Mouse (Mus musculus): ENCODE data around the gene Tnnt3. TPM values are rescaled to one million over a fixed set of nuclear protein-coding genes. Genes with fewer than 3 reads are reported as not detected.

Tnnt3 gene
- 5.1 and 6.0 TPM in 2 replicates for polyA plus RNA-seq (2012; ENCODE audit: insufficient read depth, insufficient read length, missing spikeins)

GRCm38 (mm10) chr7:142498575-142498974, at the start of gene Tnnt3:
Gene Tnnt3 (plus strand): TSS chr7:142498836.
- Histone ChIP-seq H3K4me1 (ENCODE audit: control insufficient read depth, insufficient read depth, low read length) (no peaks in the 10 kb centered on the region), H3K27ac (ENCODE audit: insufficient read depth, low read depth, low read length) (no peak within 1 kb of the TSS), H3K4me3 (ENCODE audit: insufficient read depth, low read length) (no peak within 1 kb of the TSS)
- TF ChIP-seq POLR2A (IDR thresholded peaks at IDR 0.05; ENCODE audit: borderline replicate concordance, low read depth, low read length): no peak
- no peak for TF ChIP-seq CTCF (IDR thresholded peaks at IDR 0.05; ENCODE audit: low read depth, low read length)

DNA sequence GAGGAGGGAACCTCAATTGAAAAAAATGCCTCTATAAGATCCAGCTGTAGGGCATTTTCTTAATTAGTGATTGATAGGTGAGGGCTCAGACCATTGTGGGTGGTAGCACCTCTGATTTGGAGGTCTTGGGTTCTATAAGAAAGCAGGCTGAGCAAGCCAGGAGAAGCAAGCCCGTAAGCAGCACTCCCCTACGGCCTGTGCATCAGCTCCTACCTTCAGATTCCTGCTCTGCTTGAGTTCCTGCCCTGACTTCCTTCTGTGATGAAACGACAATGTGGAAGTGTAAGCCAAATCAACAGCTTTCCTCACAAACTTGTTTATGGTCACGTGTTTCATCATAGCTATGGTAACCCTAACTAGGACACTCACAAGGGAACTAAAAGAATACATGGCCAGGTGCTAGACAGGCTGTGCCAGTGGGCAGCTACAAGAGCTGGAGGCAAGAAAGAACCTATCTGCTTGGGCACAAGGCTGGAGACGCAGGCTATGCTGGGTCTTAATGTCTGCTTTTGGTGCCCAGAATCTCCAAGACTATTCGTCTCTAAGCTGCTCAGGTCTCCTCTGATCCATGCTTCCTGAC, 49.5 kb upstream of the Tnnt3 start:
- Histone ChIP-seq H3K27ac (ENCODE audit: insufficient read depth, low read depth, low read length) (peak overlapping the region; percentile 43), H3K4me3 (ENCODE audit: insufficient read depth, low read length) (no peak overlapping the region), H3K4me1 (ENCODE audit: control insufficient read depth, insufficient read depth, low read length) (peaks cover 36% of the 10 kb centered on the region)
- TF ChIP-seq CTCF (IDR thresholded peaks at IDR 0.05; ENCODE audit: low read depth, low read length): no peak
- no peak for TF ChIP-seq POLR2A (IDR thresholded peaks at IDR 0.05; ENCODE audit: borderline replicate concordance, low read depth, low read length)

GRCm38 (mm10) chr7:142454706-142455105, 43.9 kb upstream of the Tnnt3 start:
- TF ChIP-seq CTCF (IDR thresholded peaks at IDR 0.05; ENCODE audit: low read depth, low read length) (no peak), POLR2A (IDR thresholded peaks at IDR 0.05; ENCODE audit: borderline replicate concordance, low read depth, low read length) (no peak)
- H3K4me3 ChIP-seq (ENCODE audit: insufficient read depth, low read length): no peak overlapping the region
- peaks cover 33% of the 10 kb centered on the region for H3K4me1 ChIP-seq (ENCODE audit: control insufficient read depth, insufficient read depth, low read length)
- H3K27ac ChIP-seq (ENCODE audit: insufficient read depth, low read depth, low read length): no peak overlapping the region

- Histone ChIP-seq H3K4me3 (ENCODE audit: insufficient read depth, low read length) (no peak overlapping the region), H3K27ac (ENCODE audit: insufficient read depth, low read depth, low read length) (no peak overlapping the region), H3K4me1 (ENCODE audit: control insufficient read depth, insufficient read depth, low read length) (peaks cover 38% of the 10 kb centered on the region)
- no peak for TF ChIP-seq CTCF (IDR thresholded peaks at IDR 0.05; ENCODE audit: low read depth, low read length)
- TF ChIP-seq POLR2A (IDR thresholded peaks at IDR 0.05; ENCODE audit: borderline replicate concordance, low read depth, low read length): no peak
These were observed 43.4 kb upstream of the Tnnt3 start for GRCm38 (mm10) chr7:142455251-142455650.

DNA sequence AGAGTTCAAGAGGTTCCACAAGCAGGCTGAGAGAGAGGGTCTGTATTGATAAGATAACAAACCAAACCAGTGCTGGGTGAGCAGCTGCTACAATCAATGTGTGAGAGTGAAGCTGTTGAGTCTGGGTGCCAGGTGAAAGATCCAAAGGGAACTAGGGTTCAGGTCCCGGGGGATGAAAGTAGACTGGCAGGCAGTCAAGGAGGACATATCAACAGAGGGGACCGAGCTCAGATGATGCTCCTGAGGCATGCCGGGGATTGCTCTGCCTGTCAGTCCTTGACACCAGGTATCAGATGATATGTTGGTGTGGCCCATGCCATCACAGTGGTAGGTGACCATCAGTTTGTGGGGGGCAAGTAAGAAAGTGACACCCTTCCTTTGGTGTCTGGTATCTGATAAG, 41.8 kb upstream of the Tnnt3 start:
- no peak for TF ChIP-seq CTCF (IDR thresholded peaks at IDR 0.05; ENCODE audit: low read depth, low read length)
- no peak for TF ChIP-seq POLR2A (IDR thresholded peaks at IDR 0.05; ENCODE audit: borderline replicate concordance, low read depth, low read length)
- Histone ChIP-seq H3K4me3 (ENCODE audit: insufficient read depth, low read length) (no peak overlapping the region), H3K27ac (ENCODE audit: insufficient read depth, low read depth, low read length) (peak overlapping the region; percentile 78), H3K4me1 (ENCODE audit: control insufficient read depth, insufficient read depth, low read length) (peaks cover 49% of the 10 kb centered on the region)

DNA sequence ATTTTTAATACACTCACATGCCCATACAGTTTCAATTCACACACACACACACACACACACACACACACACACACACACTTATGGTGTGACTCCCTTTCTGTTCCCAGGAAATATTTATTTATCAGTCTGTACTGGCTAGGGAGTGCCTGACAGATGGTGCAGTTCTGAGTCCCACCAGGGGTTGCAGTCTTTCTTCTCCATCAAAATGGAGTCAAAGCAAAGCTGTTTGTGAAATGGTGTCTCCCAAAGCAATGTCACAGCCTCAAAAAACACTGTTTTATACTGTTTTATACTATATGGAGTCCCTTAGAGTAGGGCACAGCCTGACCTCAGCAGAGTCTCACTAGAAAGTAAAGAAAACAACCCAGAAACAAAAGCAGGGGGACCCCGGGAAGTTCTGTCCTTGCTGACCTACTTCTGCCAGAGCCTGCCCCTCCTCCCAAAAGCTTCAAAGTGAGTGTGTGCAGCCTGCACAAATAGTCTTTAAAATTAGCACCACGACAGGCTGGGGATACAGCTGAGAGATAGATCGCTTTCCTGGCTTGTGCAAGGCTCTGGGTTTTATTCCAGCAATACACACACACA, 41.3 kb upstream of the Tnnt3 start:
- Histone ChIP-seq H3K4me1 (ENCODE audit: control insufficient read depth, insufficient read depth, low read length) (peaks cover 54% of the 10 kb centered on the region), H3K27ac (ENCODE audit: insufficient read depth, low read depth, low read length) (peak overlapping the region; percentile 78)

GRCm38 (mm10) chr7:142458026-142458425, 40.6 kb upstream of the Tnnt3 start:
- peaks cover 61% of the 10 kb centered on the region for H3K4me1 ChIP-seq (ENCODE audit: control insufficient read depth, insufficient read depth, low read length)
- no peak overlapping the region for H3K4me3 ChIP-seq (ENCODE audit: insufficient read depth, low read length)
- no peak for TF ChIP-seq POLR2A (IDR thresholded peaks at IDR 0.05; ENCODE audit: borderline replicate concordance, low read depth, low read length)
- no peak for TF ChIP-seq CTCF (IDR thresholded peaks at IDR 0.05; ENCODE audit: low read depth, low read length)
- peak overlapping the region; percentile 78 for H3K27ac ChIP-seq (ENCODE audit: insufficient read depth, low read depth, low read length)

More for the DNA sequence above, 41.3 kb upstream of the Tnnt3 start:
- no peak for TF ChIP-seq CTCF (IDR thresholded peaks at IDR 0.05; ENCODE audit: low read depth, low read length)
- TF ChIP-seq POLR2A (IDR thresholded peaks at IDR 0.05; ENCODE audit: borderline replicate concordance, low read depth, low read length): no peak
- H3K4me3 ChIP-seq (ENCODE audit: insufficient read depth, low read length): no peak overlapping the region

- TF ChIP-seq CTCF (IDR thresholded peaks at IDR 0.05; ENCODE audit: low read depth, low read length) (no peak), POLR2A (IDR thresholded peaks at IDR 0.05; ENCODE audit: borderline replicate concordance, low read depth, low read length) (no peak)
- no peak overlapping the region for H3K4me3 ChIP-seq (ENCODE audit: insufficient read depth, low read length)
- peaks cover 63% of the 10 kb centered on the region for H3K4me1 ChIP-seq (ENCODE audit: control insufficient read depth, insufficient read depth, low read length)
- H3K27ac ChIP-seq (ENCODE audit: insufficient read depth, low read depth, low read length): peak overlapping the region; percentile 73
These were observed 39.8 kb upstream of the Tnnt3 start for GRCm38 (mm10) chr7:142458676-142459298.

DNA sequence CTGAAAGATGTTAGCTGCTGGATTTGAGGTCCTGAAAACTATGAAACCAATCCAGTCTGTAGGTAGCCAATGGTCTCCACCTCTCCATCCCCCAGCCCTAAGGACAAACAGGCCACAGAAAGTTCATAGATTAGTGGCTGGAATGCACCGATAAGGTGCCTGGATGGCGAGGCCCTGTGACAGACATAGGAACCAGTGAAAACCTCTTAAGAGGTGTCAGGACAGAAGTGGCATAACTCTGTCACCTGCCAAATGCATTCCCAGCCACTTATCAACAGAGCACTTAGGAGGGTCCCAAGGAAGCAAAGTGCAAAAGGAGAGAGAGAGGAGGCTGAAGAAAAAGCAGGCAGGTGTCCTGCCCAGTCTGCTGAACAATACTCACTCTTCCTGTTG, 39.3 kb upstream of the Tnnt3 start:
- H3K27ac ChIP-seq (ENCODE audit: insufficient read depth, low read depth, low read length): no peak overlapping the region
- H3K4me1 ChIP-seq (ENCODE audit: control insufficient read depth, insufficient read depth, low read length): peaks cover 63% of the 10 kb centered on the region
- no peak for TF ChIP-seq CTCF (IDR thresholded peaks at IDR 0.05; ENCODE audit: low read depth, low read length)
- TF ChIP-seq POLR2A (IDR thresholded peaks at IDR 0.05; ENCODE audit: borderline replicate concordance, low read depth, low read length): no peak
- H3K4me3 ChIP-seq (ENCODE audit: insufficient read depth, low read length): no peak overlapping the region

DNA sequence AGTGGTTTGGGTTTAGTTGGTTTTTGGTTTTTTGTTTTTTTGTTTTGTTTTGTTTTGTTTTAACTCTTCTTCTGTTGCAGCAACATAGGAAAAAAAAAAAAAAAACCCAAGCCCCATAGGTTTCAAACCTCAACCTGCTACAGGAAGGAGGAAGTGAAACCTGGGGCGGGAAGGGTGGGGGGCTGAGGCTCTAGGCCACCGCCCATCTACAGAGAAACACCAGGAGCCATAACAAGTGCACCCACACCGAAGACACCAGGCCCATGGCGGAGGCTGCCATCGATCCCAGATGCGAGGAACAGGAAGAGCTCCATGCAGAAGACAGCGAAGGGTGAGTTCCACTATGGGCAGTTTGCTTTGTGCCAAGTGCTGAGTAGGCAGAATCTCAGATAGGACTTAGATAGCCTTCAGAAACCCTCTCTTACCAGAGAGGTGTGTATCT, 38.0 kb upstream of the Tnnt3 start, which contains the start of gene Lsp1:
Gene Lsp1 (plus strand): TSS at position 174 of the 442 bp plus-strand sequence.
- peak within 1 kb of the TSS; percentile 39 for H3K4me3 ChIP-seq (ENCODE audit: insufficient read depth, low read length)
- H3K4me1 ChIP-seq (ENCODE audit: control insufficient read depth, insufficient read depth, low read length): peaks cover 73% of the 10 kb centered on the region
- no peak for TF ChIP-seq CTCF (IDR thresholded peaks at IDR 0.05; ENCODE audit: low read depth, low read length)
- no peak for TF ChIP-seq POLR2A (IDR thresholded peaks at IDR 0.05; ENCODE audit: borderline replicate concordance, low read depth, low read length)
- H3K27ac ChIP-seq (ENCODE audit: insufficient read depth, low read depth, low read length): peak within 1 kb of the TSS; percentile 47

Measured in bone marrow macrophage, adult 2 months (primary cell).